34 mouse cellular contexts compared by ENCODE assay signal in the genomic region with DNA sequence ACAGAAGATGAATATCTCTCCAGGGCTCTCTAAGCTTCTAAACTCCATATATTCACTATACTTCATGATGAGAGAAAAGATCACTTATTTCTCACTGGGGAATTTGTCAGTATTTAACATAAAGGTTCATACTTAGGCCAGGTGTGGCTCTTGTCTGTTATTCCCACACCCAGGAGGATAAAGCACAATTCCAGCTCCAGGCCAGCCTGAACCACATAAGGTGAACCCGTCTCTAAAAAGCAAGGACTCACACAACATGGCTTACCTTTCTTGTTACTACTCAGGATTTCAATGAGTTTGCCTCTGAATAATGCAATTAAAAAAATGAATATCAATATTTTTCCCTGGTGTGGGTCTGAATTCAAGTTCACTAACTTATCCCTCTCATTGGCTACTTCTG. TPM values are rescaled to one million over a fixed set of nuclear protein-coding genes. Genes with fewer than 3 reads are reported as not detected.
"Had no signal": no experiment of that assay in that cellular context is flagged by ENCODE, and none has a peak within 500 bp of the region (broad histone marks: within the 10 kb centered on the region; RNA-seq: fewer than 3 reads in every experiment).

No protein-coding gene starts in this region.

- H3K9me3 ChIP-seq: limb, embryonic 10.5 days; limb, embryonic 13.5 days; limb, embryonic 15.5 days; liver, embryonic 12.5 days; liver, embryonic 15.5 days; lung, embryonic 15.5 days; midbrain, embryonic 10.5 days; midbrain, embryonic 12.5 days; midbrain, embryonic 13.5 days; midbrain, embryonic 15.5 days; neural tube, embryonic 12.5 days had no signal

- H3K4me1 ChIP-seq: limb, embryonic 10.5 days; limb, embryonic 12.5 days; limb, embryonic 13.5 days; limb, embryonic 15.5 days; liver, embryonic 12.5 days; liver, embryonic 13.5 days; liver, embryonic 15.5 days; midbrain, embryonic 12.5 days; midbrain, embryonic 13.5 days; midbrain, embryonic 15.5 days; neural tube, embryonic 12.5 days had no signal

- H3K4me2 ChIP-seq: limb, embryonic 12.5 days; limb, embryonic 13.5 days; limb, embryonic 15.5 days; liver, embryonic 11.5 days; liver, embryonic 12.5 days; liver, embryonic 13.5 days; liver, embryonic 15.5 days; lung, embryonic 14.5 days; lung, embryonic 15.5 days; midbrain, embryonic 11.5 days; midbrain, embryonic 12.5 days; midbrain, embryonic 13.5 days; midbrain, embryonic 15.5 days; neural tube, embryonic 12.5 days had no signal

- H3K36me3 ChIP-seq: limb, embryonic 10.5 days; limb, embryonic 12.5 days; limb, embryonic 13.5 days; limb, embryonic 15.5 days; liver, embryonic 12.5 days; liver, embryonic 13.5 days; liver, embryonic 15.5 days; lung, embryonic 15.5 days; midbrain, embryonic 10.5 days; midbrain, embryonic 12.5 days; midbrain, embryonic 13.5 days; midbrain, embryonic 15.5 days; neural tube, embryonic 12.5 days had no signal

- H3K27ac ChIP-seq: limb, embryonic 10.5 days; limb, embryonic 12.5 days; limb, embryonic 13.5 days; limb, embryonic 15.5 days; liver, embryonic 12.5 days; liver, embryonic 13.5 days; liver, embryonic 14.5 days; liver, embryonic 15.5 days; lung, embryonic 15.5 days; macrophage; midbrain, embryonic 10.5 days; midbrain, embryonic 12.5 days; midbrain, embryonic 13.5 days; midbrain, embryonic 15.5 days; neural tube, embryonic 12.5 days had no signal

- ATAC-seq: liver, embryonic 12.5 days; liver, postnatal 0 days; lung, postnatal 0 days; midbrain, embryonic 13.5 days; midbrain, embryonic 15.5 days; midbrain, embryonic 16.5 days had no signal

- DNase-seq: left cerebral cortex, postnatal 4 days; liver; liver, embryonic 13.5 days; liver, postnatal 0 days; lung, adult 18-20 months; lung, adult 2 months; lung, embryonic 14.5 days; lung, postnatal 10 days; lung, postnatal 14 days; lung, postnatal 36 days; lung, postnatal 4 days; midbrain, embryonic 14.5 days had no signal

- H3K4me3 ChIP-seq: limb, embryonic 10.5 days; limb, embryonic 12.5 days; limb, embryonic 13.5 days; limb, embryonic 15.5 days; liver, embryonic 12.5 days; liver, embryonic 13.5 days; liver, embryonic 15.5 days; lung, embryonic 15.5 days; megakaryocyte, embryonic 14.5 days; midbrain, embryonic 10.5 days; midbrain, embryonic 12.5 days; midbrain, embryonic 13.5 days; midbrain, embryonic 15.5 days; myocyte; neural tube, embryonic 12.5 days had no signal

- H3K9ac ChIP-seq: limb, embryonic 12.5 days; limb, embryonic 13.5 days; limb, embryonic 15.5 days; liver, embryonic 12.5 days; liver, embryonic 13.5 days; liver, embryonic 14.5 days; liver, embryonic 15.5 days; liver, postnatal 0 days; lung, embryonic 14.5 days; lung, embryonic 15.5 days; midbrain, embryonic 12.5 days; midbrain, embryonic 13.5 days; midbrain, embryonic 15.5 days; neural tube, embryonic 12.5 days had no signal

- H3K27me3 ChIP-seq: limb, embryonic 12.5 days; limb, embryonic 13.5 days; limb, embryonic 15.5 days; liver, embryonic 12.5 days; liver, embryonic 13.5 days; liver, embryonic 15.5 days; lung, embryonic 15.5 days; megakaryocyte, embryonic 14.5 days; midbrain, embryonic 12.5 days; midbrain, embryonic 13.5 days; midbrain, embryonic 15.5 days; neural tube, embryonic 12.5 days had no signal

RNA-seq across cellular contexts. Expression of a gene that starts 23.6 kb away (rescaled TPM):
- total RNA-seq: megakaryocyte-erythroid progenitor cell, adult 5-6 weeks; monocyte, adult 5-6 weeks had no signal
- polyA plus RNA-seq: macrophage had no signal
